Mouse (Mus musculus) layer of hippocampus, adult 9-11 months (tissue): ENCODE measurements around the gene Kdelr3.

Experiments
- DNase-seq: peaks from one replicate; pipeline ENCODE4 v3.0.0; 2022

Kdelr3 gene

DNA sequence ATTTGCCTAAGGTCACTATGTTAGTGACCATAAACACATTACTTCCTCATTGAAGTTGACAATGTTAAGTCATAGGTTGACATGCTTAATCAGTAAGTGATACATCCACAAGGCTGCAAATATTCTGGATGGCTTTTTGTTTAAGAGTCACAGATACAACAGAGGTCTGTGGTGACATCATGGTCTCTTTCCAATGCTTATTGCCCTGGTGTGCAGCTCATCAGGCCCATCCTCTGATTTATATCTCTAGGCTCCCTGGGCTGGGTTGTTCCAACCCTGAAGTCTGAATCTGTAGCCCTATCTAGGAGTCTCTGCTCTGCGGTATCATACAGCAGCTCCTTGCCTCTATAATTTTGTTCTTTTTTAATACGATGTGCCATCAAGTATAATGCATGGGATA is 60.7 kb downstream of the Kdelr3 start:
- no peak for DNase-seq
